Mouse (Mus musculus) cortical plate, adult 2 months (tissue): Measurements from ENCODE around the gene Dapk1.

Experiments
- CTCF ChIP-seq: fragments of 200-500 bp; IDR thresholded peaks from 2 replicates; pipeline ENCODE4 v1.5.1; 2011; ENCODE audit warnings: mild to moderate bottlenecking, control low read depth, low read length; ENCODE audit not compliant: insufficient read depth; ENCODE audit errors: extremely low read depth
- POLR2A ChIP-seq: fragments of 200-500 bp; IDR thresholded peaks from 2 replicates; pipeline ENCODE4 v1.6.1; 2011; ENCODE audit warnings: mild to moderate bottlenecking, low read length, control low read depth; ENCODE audit not compliant: insufficient read depth; ENCODE audit errors: extremely low read depth

- TF ChIP-seq CTCF (no peak), POLR2A (no peak)
Observed at GRCm38 (mm10) chr13:60602416-60603251, 887 bp downstream of the Dapk1 start.
